Mouse (Mus musculus) Patski (cell line): ENCODE results near the gene Cdc20b. TPM values are rescaled to one million over a fixed set of nuclear protein-coding genes. Genes with fewer than 3 reads are reported as not detected.

Experiments
- ATAC-seq: fragments of 100-300 bp; one replicate; pipeline ENCODE4 v1.8.0; 2021
- CTCF ChIA-PET: fragments of 350-600 bp; sonication (Branson Sonifier 250); formaldehyde crosslinking; loops from one replicate; lab custom pipeline; 2022; ENCODE audit warnings: inconsistent platforms; lab: Charles Lee
- POLR2A ChIA-PET: fragments of 350-600 bp; sonication (Branson Sonifier 250); formaldehyde crosslinking; loops from one replicate; lab custom pipeline; 2022; ENCODE audit warnings: antibody characterized with exemption, inconsistent platforms; lab: Charles Lee
- DNase-seq: peaks from one replicate; pipeline ENCODE4 v3.0.0-alpha.2; 2011; ENCODE audit warnings: low read depth, low spot score
- H3K27me3 ChIP-seq: fragments of 371-371 bp; one replicate; pipeline ENCODE4 v1.5.1; 2021
- CTCF ChIP-seq: fragments of 100-300 bp; IDR thresholded peaks from one replicate; pipeline ENCODE4 v1.5.1; 2021
- in situ Hi-C: fragments of 300-500 bp; cut with MboI; formaldehyde crosslinking; loops from 3 replicates; pipeline ENCODE4 v1.11.1; 2018; ENCODE audit warnings: low pct_unique_long_range_greater_than_20kb, mixed read lengths
- polyA plus RNA-seq: library from polyadenylated mRNA; unstranded; gene quantifications from one replicate; pipeline ENCODE4 v1.2.3, GENCODE M21; 2021

The Cdc20b gene
- polyA plus RNA-seq: not detected

- in situ Hi-C loops: loop anchor here (5.0 kb wide), 3 partner anchors 48 to 363 kb away; partner anchors contain the start of genes Ccno, Dhx29 and Mtrex
- no peak for DNase-seq
- ChIA-PET POLR2A (no interaction called here), CTCF (interaction anchor here (3.1 kb wide), 1 partner anchor 107 kb away, joined by 9 read pairs; the partner anchor contains the start of genes Dhx29 and Mtrex)
- peak; percentile 37 for ATAC-seq
- no peak for TF ChIP-seq CTCF
- peaks cover 2% of the 10 kb centered on the region for H3K27me3 ChIP-seq
Measured at GRCm38 (mm10) chr13:113034950-113035421, at the start of gene Cdc20b. Gene Cdc20b, plus strand, starts transcription at chr13:113035111.

GRCm38 (mm10) chr13:112985605-112986450 lies 49.1 kb upstream of the Cdc20b start:
- in situ Hi-C loops: loop anchor here (5.0 to 25.0 kb wide), 2 partner anchors 51 to 699 kb away; partner anchors contain the start of genes Ankrd55 and Cdc20b
- ATAC-seq: no peak
- ChIA-PET POLR2A (interaction anchor here (0.5 to 0.8 kb wide), 2 partner anchors 56 to 1499 kb away, joined by 3 to 4 read pairs; no protein-coding TSS in a partner anchor), CTCF (no interaction called here)
- no peak for DNase-seq
- H3K27me3 ChIP-seq: peaks cover 34% of the 10 kb centered on the region
- no peak for TF ChIP-seq CTCF

- in situ Hi-C loops: loop anchor here (5.0 to 25.0 kb wide), 2 partner anchors 51 to 699 kb away; partner anchors contain the start of genes Ankrd55 and Cdc20b
- peaks cover 31% of the 10 kb centered on the region for H3K27me3 ChIP-seq
- ATAC-seq: no peak
- ChIA-PET POLR2A (interaction anchor here (0.5 to 0.8 kb wide), 2 partner anchors 56 to 1499 kb away, joined by 3 to 4 read pairs; no protein-coding TSS in a partner anchor), CTCF (no interaction called here)
- DNase-seq: no peak
- no peak for TF ChIP-seq CTCF
Measured at GRCm38 (mm10) chr13:112986451-112986950, 48.4 kb upstream of the Cdc20b start.

- POLR2A ChIA-PET: interaction anchor here (0.6 to 1.2 kb wide), 3 partner anchors 54 to 266 kb away, joined by 3 to 4 read pairs (median 3); no protein-coding TSS in a partner anchor
- TF ChIP-seq CTCF: no peak
- in situ Hi-C loops: loop anchor here (5.0 to 25.0 kb wide), 2 partner anchors 50 to 700 kb away; partner anchors contain the start of genes Ankrd55 and Cdc20b
- CTCF ChIA-PET: interaction anchor here (1.1 kb wide), 1 partner anchor 29 kb away, joined by 3 read pairs; no protein-coding TSS in a partner anchor
- peak; percentile 46 for DNase-seq
- peaks cover 27% of the 10 kb centered on the region for H3K27me3 ChIP-seq
- peak; percentile 88 for ATAC-seq
Measured at GRCm38 (mm10) chr13:112987532-112987943, 47.4 kb upstream of the Cdc20b start, which contains the start of gene Ccno. Gene Ccno, plus strand, starts transcription at chr13:112987802.

GRCm38 (mm10) chr13:112987991-112988390 lies 46.9 kb upstream of the Cdc20b start:
- DNase-seq: no peak

GRCm38 (mm10) chr13:112988866-112989265 lies 46.0 kb upstream of the Cdc20b start:
- no peak for ATAC-seq
- peaks cover 40% of the 10 kb centered on the region for H3K27me3 ChIP-seq

More at GRCm38 (mm10) chr13:112987991-112988390, 46.9 kb upstream of the Cdc20b start:
- peaks cover 32% of the 10 kb centered on the region for H3K27me3 ChIP-seq
- no peak for TF ChIP-seq CTCF
- CTCF ChIA-PET: interaction anchor here (1.1 kb wide), 1 partner anchor 30 kb away, joined by 3 read pairs; no protein-coding TSS in a partner anchor
- in situ Hi-C loops: loop anchor here (5.0 to 25.0 kb wide), 2 partner anchors 49 to 701 kb away; partner anchors contain the start of genes Ankrd55 and Cdc20b
- peak; percentile 40 for ATAC-seq
- POLR2A ChIA-PET: interaction anchor here (0.7 to 1.2 kb wide), 2 partner anchors 62 to 267 kb away, joined by 3 to 4 read pairs; no protein-coding TSS in a partner anchor

GRCm38 (mm10) chr13:112989541-112989940 lies 45.4 kb upstream of the Cdc20b start:
- in situ Hi-C loops: loop anchor here (5.0 to 25.0 kb wide), 2 partner anchors 48 to 702 kb away; partner anchors contain the start of genes Ankrd55 and Cdc20b
- CTCF ChIA-PET: interaction anchor here (0.9 to 1.5 kb wide), 2 partner anchors 9 to 14 kb away, joined by 3 to 7 read pairs; no protein-coding TSS in a partner anchor
- H3K27me3 ChIP-seq: peaks cover 46% of the 10 kb centered on the region
- TF ChIP-seq CTCF: no peak
- DNase-seq (no peak), ATAC-seq (no peak)
- POLR2A ChIA-PET: no interaction called here

More at GRCm38 (mm10) chr13:112988866-112989265, 46.0 kb upstream of the Cdc20b start:
- no peak for TF ChIP-seq CTCF
- POLR2A ChIA-PET: interaction anchor here (0.6 kb wide), 1 partner anchor 34 kb away, joined by 4 read pairs; no protein-coding TSS in a partner anchor
- no peak for DNase-seq
- in situ Hi-C loops: loop anchor here (5.0 to 25.0 kb wide), 2 partner anchors 48 to 702 kb away; partner anchors contain the start of genes Ankrd55 and Cdc20b
- CTCF ChIA-PET: interaction anchor here (0.9 kb wide), 1 partner anchor 13 kb away, joined by 3 read pairs; no protein-coding TSS in a partner anchor

- peaks cover 47% of the 10 kb centered on the region for H3K27me3 ChIP-seq
- in situ Hi-C loops: loop anchor here (25.0 kb wide), 1 partner anchor 703 kb away; the partner anchor contains the start of gene Ankrd55
- DNase-seq (no peak), ATAC-seq (no peak)
- no peak for TF ChIP-seq CTCF
- ChIA-PET CTCF (interaction anchor here (1.5 kb wide), 1 partner anchor 9 kb away, joined by 7 read pairs; no protein-coding TSS in a partner anchor), POLR2A (no interaction called here)
Measured at GRCm38 (mm10) chr13:112990346-112990745, 44.6 kb upstream of the Cdc20b start.

- CTCF ChIA-PET: interaction anchor here (1.4 to 1.5 kb wide), 2 partner anchors 16 to 19 kb away, joined by 3 to 5 read pairs; no protein-coding TSS in a partner anchor
- in situ Hi-C loops: loop anchor here (25.0 kb wide), 1 partner anchor 706 kb away; the partner anchor contains the start of gene Ankrd55
- peaks cover 49% of the 10 kb centered on the region for H3K27me3 ChIP-seq
- DNase-seq (no peak), ATAC-seq (no peak)
- TF ChIP-seq CTCF: no peak
- POLR2A ChIA-PET: no interaction called here
Measured at GRCm38 (mm10) chr13:112993531-112994152, 41.3 kb upstream of the Cdc20b start, which contains the start of gene Mcidas. Gene Mcidas, plus strand, starts transcription at chr13:112993845.
